Mouse (Mus musculus) mature B cell (primary cell): ENCODE measurements at regions not wholly inside any gene's neighbourhood (a gene's known extent, or its start where the extent isn't known, plus 50 kb on each side); places are given as distances from the start of the nearest gene placed in this dataset.

ENCODE experiments used
- in situ Hi-C: fragments of 300-500 bp; cut with MboI; formaldehyde crosslinking; loops from 2 replicates; pipeline ENCODE4 v1.14.3; 2019

- in situ Hi-C loops = no loop called here
These were observed 222.6 kb downstream of the Wdr11 start for GRCm38 (mm10) chr7:129814149-129814860.

GRCm38 (mm10) chr7:129818833-129819232, 227.2 kb downstream of the Wdr11 start:
- in situ Hi-C loops = no loop called here

GRCm38 (mm10) chr7:129819651-129820050, 228.0 kb downstream of the Wdr11 start:
- in situ Hi-C loops = no loop called here

GRCm38 (mm10) chr7:129828970-129829369, 237.3 kb downstream of the Wdr11 start:
- in situ Hi-C loops = no loop called here

GRCm38 (mm10) chr7:129832830-129833229, 241.2 kb downstream of the Wdr11 start:
- in situ Hi-C loops = no loop called here

GRCm38 (mm10) chr7:129842303-129843122, 250.8 kb downstream of the Wdr11 start:
- in situ Hi-C loops = no loop called here

GRCm38 (mm10) chr7:129847136-129847535, 255.5 kb downstream of the Wdr11 start:
- in situ Hi-C loops = no loop called here

- in situ Hi-C loops = no loop called here
These were observed 261.9 kb downstream of the Wdr11 start for GRCm38 (mm10) chr7:129853596-129853995.

GRCm38 (mm10) chr7:129854942-129855341, 263.3 kb downstream of the Wdr11 start:
- in situ Hi-C loops = no loop called here

GRCm38 (mm10) chr7:129862966-129863365, 271.3 kb downstream of the Wdr11 start:
- in situ Hi-C loops = no loop called here

- in situ Hi-C loops = no loop called here
These were observed 273.9 kb downstream of the Wdr11 start for GRCm38 (mm10) chr7:129865536-129865935.

GRCm38 (mm10) chr7:129872208-129872790, 280.6 kb downstream of the Wdr11 start:
- in situ Hi-C loops = no loop called here

GRCm38 (mm10) chr7:129876202-129876851, 284.7 kb downstream of the Wdr11 start:
- in situ Hi-C loops = no loop called here

GRCm38 (mm10) chr7:129876852-129877223, 285.2 kb downstream of the Wdr11 start:
- in situ Hi-C loops = no loop called here

- in situ Hi-C loops = no loop called here
These were observed 304.6 kb downstream of the Wdr11 start for GRCm38 (mm10) chr7:129896291-129896690.

- in situ Hi-C loops = no loop called here
These were observed 305.8 kb downstream of the Wdr11 start for GRCm38 (mm10) chr7:129897511-129897910.

- in situ Hi-C loops = no loop called here
These were observed 310.6 kb downstream of the Wdr11 start for GRCm38 (mm10) chr7:129902256-129902655.

- in situ Hi-C loops = no loop called here
These were observed 311.5 kb downstream of the Wdr11 start for GRCm38 (mm10) chr7:129903126-129903525.

GRCm38 (mm10) chr7:129906131-129906530, 314.5 kb downstream of the Wdr11 start:
- in situ Hi-C loops = no loop called here

- in situ Hi-C loops = no loop called here
These were observed 317.2 kb downstream of the Wdr11 start for GRCm38 (mm10) chr7:129908826-129909225.

GRCm38 (mm10) chr7:129909730-129910129, 318.1 kb downstream of the Wdr11 start:
- in situ Hi-C loops = no loop called here

- in situ Hi-C loops = no loop called here
These were observed 319.2 kb downstream of the Wdr11 start for GRCm38 (mm10) chr7:129910826-129911225.
